Mouse (Mus musculus) midbrain, embryonic 15.5 days (tissue): ENCODE measurements around the gene Tapbp. TPM values are rescaled to one million over a fixed set of nuclear protein-coding genes. Genes with fewer than 3 reads are reported as not detected.

Experiments
- ATAC-seq: fragments of 200-750 bp; cut with Nextera tagmentation; replicated peaks from 2 replicates; pipeline ENCODE4 v1.8.0; 2017; ENCODE audit warnings: moderate TSS enrichment
- H3K27ac ChIP-seq: fragments of 300-500 bp; sonication (generic); 2 replicates; pipeline ENCODE4 v1.5.1; 2015; ENCODE audit warnings: mild to moderate bottlenecking, inconsistent platforms
- H3K27me3 ChIP-seq: fragments of 300-500 bp; sonication (generic); replicated peaks from 2 replicates; pipeline ENCODE4 v1.6.1; 2015; ENCODE audit warnings: inconsistent platforms
- H3K36me3 ChIP-seq: fragments of 300-500 bp; sonication (generic); replicated peaks from 2 replicates; pipeline ENCODE4 v1.6.1; 2015; ENCODE audit warnings: inconsistent platforms
- H3K4me1 ChIP-seq: fragments of 300-500 bp; sonication (generic); 2 replicates; pipeline ENCODE4 v1.6.1; 2015; ENCODE audit warnings: inconsistent platforms
- H3K4me2 ChIP-seq: fragments of 300-500 bp; sonication (generic); 2 replicates; pipeline ENCODE4 v1.6.1; 2015; ENCODE audit warnings: inconsistent platforms, mild to moderate bottlenecking, moderate library complexity
- H3K4me3 ChIP-seq: fragments of 300-500 bp; sonication (generic); 2 replicates; pipeline ENCODE4 v1.5.1; 2015; ENCODE audit warnings: mild to moderate bottlenecking, inconsistent platforms
- H3K9ac ChIP-seq: fragments of 300-500 bp; sonication (generic); 2 replicates; pipeline ENCODE4 v1.6.1; 2015; ENCODE audit warnings: mild to moderate bottlenecking, inconsistent platforms
- H3K9me3 ChIP-seq: fragments of 300-500 bp; sonication (generic); 2 replicates; pipeline ENCODE4 v1.6.1; 2016; ENCODE audit warnings: inconsistent platforms
- WGBS: fragments of 180-500 bp; shearing (Covaris S2); methylation state at CpG from one replicate; pipeline ENCODE4 v1.1.7; 2015; ENCODE audit warnings: mixed read lengths; 5-methylcytosine and 5-hydroxymethylcytosine counted together
- polyA plus RNA-seq: library from polyadenylated mRNA; unstranded; fragments of >200 nt; fragmentation: Nextera tagmentation; extraction: Ambion mirVana; gene quantifications from 2 replicates; pipeline ENCODE4 v1.2.1, GENCODE M21; 2015

Tapbp gene
- polyA plus RNA-seq, 1 experiment from 2014 or later = 23.6 TPM

DNA sequence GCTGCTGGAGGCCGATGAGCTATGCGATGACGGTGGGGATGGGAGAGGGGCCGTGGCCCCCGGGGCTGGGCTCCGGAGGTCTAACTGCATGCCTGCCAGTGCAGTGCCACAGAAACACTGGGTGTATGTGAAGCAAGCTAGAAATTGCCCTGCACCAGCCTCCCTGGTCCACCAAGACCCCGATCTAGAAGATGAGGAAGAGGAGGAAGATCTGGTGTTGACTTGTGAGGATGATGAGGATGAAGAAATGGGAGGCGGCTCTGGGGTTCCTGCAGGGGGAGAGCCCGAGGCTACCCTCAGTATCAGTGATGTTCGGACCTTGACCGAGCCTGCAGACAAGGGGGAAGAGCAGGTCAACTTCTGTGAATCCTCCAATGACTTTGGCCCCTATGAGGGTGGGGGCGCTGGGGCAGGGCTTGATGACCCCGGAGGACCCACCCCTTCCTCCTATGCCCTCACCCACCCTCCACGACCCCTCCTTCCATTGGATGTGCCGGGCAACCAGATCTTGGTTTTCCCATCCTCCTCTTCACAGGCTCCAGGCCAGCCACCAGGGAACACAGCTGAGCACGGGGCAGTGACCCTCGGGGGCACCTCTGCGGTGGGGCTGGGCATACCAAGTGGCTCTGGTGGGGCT is 2.1 kb downstream of the Tapbp start:
- H3K4me2 ChIP-seq = no peak overlapping the region
- peaks cover 44% of the 10 kb centered on the region for H3K4me1 ChIP-seq
- no peak for ATAC-seq
- H3K9ac ChIP-seq = no peak overlapping the region
- no peak overlapping the region for H3K27ac ChIP-seq
- no peak overlapping the region for H3K4me3 ChIP-seq
- no peaks in the 10 kb centered on the region for H3K27me3 ChIP-seq
- H3K36me3 ChIP-seq = peaks cover 10% of the 10 kb centered on the region; the same call in 1 of the 2 replicates
- 85% methylated on average over 18 of the region's 18 CpGs for WGBS
- no peaks in the 10 kb centered on the region for H3K9me3 ChIP-seq

DNA sequence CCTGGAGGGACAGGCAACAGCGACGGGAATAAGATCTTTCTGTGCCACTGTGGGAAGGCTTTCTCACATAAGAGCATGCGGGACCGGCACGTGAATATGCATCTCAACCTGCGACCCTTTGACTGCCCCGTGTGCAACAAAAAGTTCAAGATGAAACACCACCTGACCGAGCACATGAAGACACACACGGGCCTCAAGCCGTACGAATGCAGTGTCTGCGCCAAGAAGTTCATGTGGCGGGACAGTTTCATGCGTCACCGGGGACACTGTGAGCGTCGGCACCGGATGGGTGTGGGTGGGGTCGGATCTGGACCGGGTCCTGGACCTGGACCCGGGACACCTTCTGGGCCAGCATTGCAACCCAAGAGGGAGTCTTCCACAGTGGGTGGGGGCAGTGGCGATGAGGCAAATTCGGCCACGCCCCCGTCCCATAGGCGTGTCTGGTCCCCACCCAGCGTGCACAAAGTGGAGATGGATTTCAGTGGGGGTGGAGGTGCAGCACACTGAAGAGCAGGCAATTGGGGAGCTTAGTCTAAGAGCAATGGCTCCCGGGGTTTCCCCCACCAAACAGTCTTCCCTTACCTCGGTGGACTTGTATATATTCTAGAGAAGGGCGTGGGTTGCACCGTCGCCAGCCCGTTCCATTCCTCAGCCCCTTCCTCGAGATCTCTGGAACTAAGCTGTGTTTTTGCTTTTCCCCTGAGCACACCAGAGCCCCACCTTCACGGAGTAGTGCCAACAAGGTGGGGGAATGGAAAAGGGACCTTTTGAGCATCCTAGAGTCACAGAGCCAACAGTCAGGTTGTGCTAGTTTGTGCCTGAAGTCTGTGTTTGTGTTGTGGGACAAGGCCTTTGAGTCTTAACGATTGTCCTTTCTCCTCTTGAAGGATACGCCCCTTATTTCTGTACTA is 2.8 kb downstream of the Tapbp start:
- 62% methylated on average over 37 of the region's 37 CpGs for WGBS
- peaks cover 44% of the 10 kb centered on the region for H3K4me1 ChIP-seq
- H3K9me3 ChIP-seq = no peaks in the 10 kb centered on the region
- H3K27ac ChIP-seq = no peak overlapping the region
- peak overlapping the region; percentile 32; the same call in 1 of the 2 replicates for H3K4me3 ChIP-seq
- H3K36me3 ChIP-seq = peaks cover 9% of the 10 kb centered on the region; the same call in 1 of the 2 replicates
- H3K4me2 ChIP-seq = peak overlapping the region; percentile 56
- peak overlapping the region; percentile 37; the same call in 1 of the 2 replicates for H3K9ac ChIP-seq
- no peaks in the 10 kb centered on the region for H3K27me3 ChIP-seq
- ATAC-seq = no peak

DNA sequence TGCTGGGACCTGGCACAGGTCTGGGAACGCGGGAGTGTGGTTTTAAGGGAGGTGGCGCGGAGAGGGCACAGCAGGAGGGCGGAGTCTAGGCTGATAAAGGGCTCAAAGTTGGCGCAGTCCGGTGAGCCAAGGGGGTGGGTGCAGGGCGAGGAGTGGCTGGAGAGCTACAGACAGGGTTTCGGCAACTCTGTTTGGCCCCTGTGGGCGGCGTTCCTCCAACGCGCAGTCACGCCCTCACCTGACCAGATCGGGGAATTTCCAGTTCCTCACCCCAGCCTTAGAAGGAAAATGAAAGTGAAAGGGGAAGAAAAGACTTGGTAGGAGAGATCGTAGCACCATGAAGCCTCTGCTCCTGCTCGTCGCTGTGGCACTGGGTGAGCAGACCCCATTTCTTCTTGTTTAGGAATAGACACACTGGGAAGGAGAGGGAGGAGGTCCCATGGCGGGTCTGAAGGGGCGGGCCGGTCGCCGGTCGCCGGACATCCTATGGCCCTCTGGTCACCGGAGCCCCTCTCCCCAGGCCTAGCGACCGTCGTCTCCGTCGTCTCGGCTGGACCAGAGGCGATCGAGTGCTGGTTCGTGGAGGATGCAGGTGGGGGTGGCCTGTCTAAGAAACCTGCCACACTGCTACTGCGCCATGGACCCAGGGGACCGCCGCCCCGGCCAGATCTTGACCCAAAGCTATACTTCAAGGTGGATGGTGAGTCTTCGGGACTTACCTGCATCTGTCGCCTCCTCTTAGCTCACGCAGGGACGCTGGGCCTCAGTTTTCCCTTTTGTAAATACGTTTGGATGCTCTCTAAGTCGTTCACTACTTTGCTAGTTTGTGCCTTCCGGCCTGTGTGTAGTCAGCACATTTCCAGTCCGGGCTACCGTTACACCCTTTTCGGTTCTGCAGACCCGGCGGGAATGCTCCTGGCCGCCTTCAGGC is 3.9 kb downstream of the Tapbp start:
- Histone ChIP-seq H3K4me1 (peaks cover 44% of the 10 kb centered on the region), H3K9ac (peak overlapping the region; percentile 37), H3K27me3 (no peaks in the 10 kb centered on the region), H3K4me2 (peak overlapping the region; percentile 56), H3K27ac (peak overlapping the region; percentile 49; the same call in 1 of the 2 replicates), H3K9me3 (no peaks in the 10 kb centered on the region), H3K36me3 (no peaks in the 10 kb centered on the region; the same call in 1 of the 2 replicates), H3K4me3 (peak overlapping the region; percentile 32)
- ATAC-seq = no peak
- WGBS = 1% methylated on average over 52 of the region's 52 CpGs

DNA sequence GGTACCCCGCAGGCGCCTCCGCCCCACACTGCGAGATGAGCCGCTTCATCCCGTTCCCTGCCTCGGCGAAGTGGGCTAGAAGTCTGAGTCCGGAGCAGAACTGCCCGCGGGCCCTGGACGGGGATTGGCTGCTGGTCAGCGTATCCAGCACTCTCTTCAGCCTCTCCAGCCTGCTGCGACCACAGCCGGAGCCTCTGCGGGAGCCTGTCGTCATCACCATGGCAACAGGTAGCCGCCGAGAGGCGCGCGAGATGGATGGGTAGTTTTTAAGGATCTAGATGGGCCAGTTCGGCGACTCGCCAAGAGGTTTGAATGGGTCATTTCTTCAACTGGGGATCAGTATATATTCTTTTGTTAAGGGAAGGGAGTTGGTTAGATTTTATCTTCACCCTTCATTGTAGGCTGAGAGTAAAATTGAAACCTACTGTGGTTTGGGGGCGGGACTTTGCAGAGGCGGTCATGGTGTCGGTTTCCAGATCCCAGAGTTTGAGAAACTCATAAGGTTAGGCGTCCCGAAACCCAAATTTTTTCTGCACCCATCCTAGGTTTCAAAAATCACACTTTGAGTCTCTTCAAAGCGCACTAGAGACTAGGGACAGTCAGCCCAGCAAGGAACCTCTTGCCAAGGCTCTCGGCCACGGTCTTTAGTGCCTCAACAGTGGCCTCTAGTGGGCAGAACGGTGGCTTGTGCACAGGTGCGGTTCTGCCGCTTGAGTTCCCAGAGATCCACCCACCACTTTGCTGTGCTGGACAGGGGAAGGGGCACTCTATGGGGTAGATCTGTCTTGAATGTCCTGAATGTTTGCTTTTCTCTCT is 4.8 kb downstream of the Tapbp start:
- peak overlapping the region; percentile 32 for H3K4me3 ChIP-seq
- H3K9ac ChIP-seq = peak overlapping the region; percentile 37
- peak overlapping the region; percentile 56 for H3K4me2 ChIP-seq
- no peak for ATAC-seq
- no peaks in the 10 kb centered on the region for H3K27me3 ChIP-seq
- no peaks in the 10 kb centered on the region for H3K9me3 ChIP-seq
- no peaks in the 10 kb centered on the region for H3K36me3 ChIP-seq
- 1% methylated on average over 36 of the region's 36 CpGs for WGBS
- peaks cover 35% of the 10 kb centered on the region for H3K4me1 ChIP-seq
- H3K27ac ChIP-seq = peak overlapping the region; percentile 49; the same call in 1 of the 2 replicates

DNA sequence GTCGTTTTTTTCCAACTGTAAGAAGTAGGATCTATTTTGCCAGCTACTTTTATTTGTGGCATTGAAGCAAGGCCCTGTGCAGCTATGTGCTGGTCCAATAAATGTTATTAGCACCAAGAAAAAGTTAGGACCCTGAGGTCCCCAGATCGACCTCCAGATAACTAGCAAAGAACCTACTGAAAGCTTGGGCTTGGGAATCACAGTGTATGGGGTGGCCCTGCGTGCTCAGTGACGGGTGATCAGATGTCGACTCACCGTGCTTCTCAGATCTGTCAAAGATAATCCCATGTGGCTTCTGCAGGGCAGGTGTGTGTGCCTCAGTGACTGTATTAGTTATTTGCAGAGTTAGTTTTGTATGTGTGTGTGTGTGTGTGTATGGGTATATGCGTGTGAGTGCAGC is 5.7 kb downstream of the Tapbp start:
- WGBS = 91% methylated on average over 7 of the region's 7 CpGs
- Histone ChIP-seq H3K27ac (no peak overlapping the region), H3K4me1 (peaks cover 34% of the 10 kb centered on the region), H3K36me3 (no peaks in the 10 kb centered on the region), H3K27me3 (no peaks in the 10 kb centered on the region), H3K9me3 (no peaks in the 10 kb centered on the region), H3K4me3 (no peak overlapping the region), H3K4me2 (no peak overlapping the region), H3K9ac (no peak overlapping the region)
- no peak for ATAC-seq

DNA sequence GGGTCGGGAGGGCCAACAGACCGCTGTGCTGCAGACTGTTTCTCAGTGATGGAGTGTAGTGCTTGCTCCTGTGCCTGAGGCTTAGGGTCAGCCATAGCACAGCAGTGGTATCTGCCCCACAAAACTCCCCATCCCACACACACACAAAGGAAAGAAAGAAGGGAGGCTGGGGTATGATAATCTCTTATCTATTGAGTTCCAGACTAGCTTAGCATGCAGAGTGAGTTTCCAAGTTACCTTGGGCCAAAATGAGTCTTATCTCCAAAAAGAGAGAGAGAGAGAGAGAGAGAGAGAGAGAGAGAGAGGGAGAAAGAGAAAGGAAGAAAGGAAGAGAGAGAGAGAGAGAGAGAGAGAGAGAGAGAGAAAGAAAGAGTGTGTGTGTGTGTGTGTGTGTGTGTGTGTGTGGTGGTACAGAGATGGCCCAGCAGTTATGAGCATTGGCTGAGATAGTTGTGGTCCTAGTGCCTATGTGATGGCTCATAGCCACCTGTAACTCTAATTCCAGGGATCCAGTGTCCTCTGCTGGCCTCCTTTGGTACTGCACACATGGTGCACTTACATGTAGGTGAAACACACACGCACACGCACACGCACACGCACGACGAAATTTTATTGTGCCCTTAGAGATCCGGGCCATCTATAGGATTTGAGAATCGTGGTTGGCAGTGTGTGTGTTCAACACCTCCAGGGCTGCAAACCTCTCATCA is 9.0 kb downstream of the Tapbp start:
- H3K9me3 ChIP-seq = no peaks in the 10 kb centered on the region
- no peak for ATAC-seq
- H3K4me2 ChIP-seq = no peak overlapping the region
- no peak overlapping the region for H3K9ac ChIP-seq
- WGBS = 85% methylated on average over 10 of the region's 10 CpGs
- H3K27ac ChIP-seq = no peak overlapping the region
- no peaks in the 10 kb centered on the region for H3K36me3 ChIP-seq
- H3K27me3 ChIP-seq = no peaks in the 10 kb centered on the region
- peaks cover 24% of the 10 kb centered on the region for H3K4me1 ChIP-seq
- no peak overlapping the region for H3K4me3 ChIP-seq

DNA sequence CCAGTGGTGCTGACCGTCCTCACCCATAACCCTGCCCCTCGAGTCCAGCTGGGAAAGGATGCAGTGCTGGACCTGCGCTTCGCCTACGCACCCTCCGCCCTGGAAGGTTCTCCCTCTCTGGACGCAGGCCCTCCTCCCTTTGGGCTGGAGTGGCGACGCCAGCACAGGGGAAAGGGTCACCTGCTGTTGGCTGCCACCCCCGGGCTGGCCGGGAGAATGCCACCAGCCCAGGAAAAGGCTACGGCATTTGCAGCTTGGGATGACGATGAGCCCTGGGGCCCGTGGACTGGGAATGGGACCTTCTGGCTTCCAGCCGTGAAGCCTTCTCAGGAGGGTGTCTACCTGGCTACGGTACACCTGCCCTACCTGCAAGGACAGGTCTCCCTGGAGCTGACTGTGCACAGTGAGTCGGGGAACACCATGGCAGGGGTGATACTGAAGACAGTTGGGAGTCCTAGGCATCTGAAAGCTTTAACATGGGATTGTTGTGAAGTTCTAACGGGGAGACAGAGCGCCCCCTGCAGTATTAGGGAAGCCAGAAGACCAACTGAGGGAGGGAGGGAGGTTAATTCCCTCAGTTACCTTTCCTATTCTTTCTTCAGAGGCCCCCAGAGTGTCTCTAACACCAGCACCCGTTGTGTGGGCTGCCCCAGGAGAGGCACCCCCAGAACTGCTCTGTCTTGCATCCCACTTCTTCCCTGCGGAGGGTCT is 9.9 kb downstream of the Tapbp start:
- Histone ChIP-seq H3K4me3 (no peak overlapping the region), H3K9me3 (no peaks in the 10 kb centered on the region), H3K27ac (no peak overlapping the region), H3K9ac (no peak overlapping the region), H3K27me3 (no peaks in the 10 kb centered on the region), H3K36me3 (no peaks in the 10 kb centered on the region), H3K4me1 (peaks cover 18% of the 10 kb centered on the region), H3K4me2 (no peak overlapping the region)
- 77% methylated on average over 21 of the region's 21 CpGs for WGBS
- ATAC-seq = no peak

DNA sequence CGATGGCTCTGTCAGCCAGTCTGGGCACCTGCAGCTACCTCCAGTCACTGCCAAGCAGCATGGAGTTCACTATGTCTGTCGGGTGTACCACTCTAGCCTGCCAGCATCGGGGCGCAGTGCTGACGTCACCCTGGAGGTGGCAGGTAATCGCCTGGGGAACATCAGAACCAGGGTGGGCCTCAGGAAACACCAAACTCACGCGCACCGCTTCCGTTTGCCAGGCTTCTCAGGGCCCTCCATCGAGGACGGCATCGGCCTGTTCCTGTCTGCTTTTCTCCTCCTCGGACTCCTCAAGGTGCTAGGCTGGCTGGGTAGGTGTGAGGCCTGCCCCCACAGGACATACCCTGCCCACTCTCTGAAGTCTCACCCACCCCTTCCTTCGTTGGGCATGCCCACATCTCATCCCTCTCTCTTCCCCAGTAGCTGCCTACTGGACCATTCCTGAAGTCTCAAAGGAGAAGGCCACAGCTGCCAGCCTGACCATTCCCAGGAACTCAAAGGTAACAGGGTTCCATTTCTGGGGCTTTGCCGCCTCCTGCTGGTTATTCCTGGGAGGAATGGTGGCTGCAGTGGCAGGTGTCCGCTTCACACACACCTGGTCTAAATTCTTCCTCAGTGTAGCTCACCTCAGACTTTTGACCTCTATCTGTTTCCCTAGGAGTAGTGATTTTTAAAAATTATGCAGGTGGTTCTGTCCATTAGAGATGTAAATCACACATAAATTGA is 10.7 kb downstream of the Tapbp start:
- H3K9ac ChIP-seq = no peak overlapping the region
- H3K36me3 ChIP-seq = no peaks in the 10 kb centered on the region
- H3K27me3 ChIP-seq = no peaks in the 10 kb centered on the region
- H3K9me3 ChIP-seq = no peaks in the 10 kb centered on the region
- H3K4me2 ChIP-seq = no peak overlapping the region
- H3K27ac ChIP-seq = no peak overlapping the region
- no peak overlapping the region for H3K4me3 ChIP-seq
- peaks cover 24% of the 10 kb centered on the region for H3K4me1 ChIP-seq
- no peak for ATAC-seq
- 70% methylated on average over 17 of the region's 17 CpGs for WGBS

DNA sequence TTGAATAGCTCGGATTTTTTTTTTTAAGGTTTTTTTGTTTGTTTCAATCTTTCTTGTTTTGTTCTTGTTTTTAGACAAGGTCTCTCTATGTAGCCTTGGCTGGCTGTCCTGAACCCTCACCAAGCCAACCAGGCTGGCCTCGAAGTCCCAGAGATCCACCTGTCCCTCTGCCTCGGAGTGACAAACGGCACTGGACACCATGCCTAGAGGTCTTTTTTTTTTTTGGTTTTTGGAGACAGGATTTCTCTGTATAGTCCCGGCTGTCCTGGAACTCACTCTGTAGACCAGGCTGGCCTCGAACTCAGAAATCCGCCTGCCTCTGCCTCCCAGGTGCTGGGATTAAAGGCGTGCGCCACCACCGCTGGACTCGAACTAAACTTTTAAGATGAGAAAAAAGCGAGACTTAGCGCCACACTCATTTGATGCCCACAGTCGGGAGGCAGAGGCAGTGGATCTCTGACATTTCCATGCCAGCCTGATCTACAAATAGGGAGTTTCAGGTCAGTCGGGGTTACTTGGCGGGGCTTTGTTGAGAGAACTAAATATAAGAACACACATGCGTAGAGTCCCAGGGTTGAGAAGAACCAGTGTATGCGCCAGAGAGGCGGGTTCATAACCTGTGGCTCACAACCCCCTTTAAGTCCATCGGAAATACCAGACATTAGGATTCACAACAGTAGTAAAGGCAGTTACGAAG is 12.7 kb downstream of the Tapbp start:
- peak overlapping the region; percentile 93 for H3K4me3 ChIP-seq
- H3K4me2 ChIP-seq = peak overlapping the region; percentile 99
- no peak for ATAC-seq
- peak overlapping the region; percentile 93; the same call in 1 of the 2 replicates for H3K27ac ChIP-seq
- WGBS = 66% methylated on average over 21 of the region's 21 CpGs
- peaks cover 26% of the 10 kb centered on the region for H3K4me1 ChIP-seq
- H3K36me3 ChIP-seq = no peaks in the 10 kb centered on the region
- no peaks in the 10 kb centered on the region for H3K27me3 ChIP-seq
- peak overlapping the region; percentile 71 for H3K9ac ChIP-seq
- H3K9me3 ChIP-seq = no peaks in the 10 kb centered on the region
